Mouse (Mus musculus) naive thymus-derived CD4-positive, alpha-beta T cell, adult 2 months (primary cell): Measurements from ENCODE around the gene Chd6.

ENCODE experiments used
- DNase-seq: peaks from one replicate; pipeline ENCODE4 v3.0.0-alpha.2; 2011; ENCODE audit warnings: low read depth

Gene Chd6

GRCm38 (mm10) chr2:161108933-161109371 is at the start of gene Chd6:
Chd6 (minus strand) TSS chr2:161109075.
- peak; percentile 99 for DNase-seq

GRCm38 (mm10) chr2:161150004-161150842 is 41.3 kb upstream of the Chd6 start:
- DNase-seq: no peak

- no peak for DNase-seq
Observed at GRCm38 (mm10) chr2:161148428-161149020, 39.6 kb upstream of the Chd6 start.

GRCm38 (mm10) chr2:161147656-161148427 is 39.0 kb upstream of the Chd6 start:
- no peak for DNase-seq

GRCm38 (mm10) chr2:161144799-161145198 is 35.9 kb upstream of the Chd6 start:
- DNase-seq: no peak

- no peak for DNase-seq
Observed at GRCm38 (mm10) chr2:161138672-161139536, 30.0 kb upstream of the Chd6 start.

- DNase-seq: no peak
Observed at GRCm38 (mm10) chr2:161136999-161137398, 28.1 kb upstream of the Chd6 start.

- DNase-seq: no peak
Observed at GRCm38 (mm10) chr2:161128367-161129111, 19.7 kb upstream of the Chd6 start.

GRCm38 (mm10) chr2:161112011-161112410 is 3.1 kb upstream of the Chd6 start:
- DNase-seq: no peak

- DNase-seq: no peak
Observed at GRCm38 (mm10) chr2:161109398-161109821, 535 bp upstream of the Chd6 start.

GRCm38 (mm10) chr2:161108085-161108927 is 569 bp downstream of the Chd6 start:
- DNase-seq: peak; percentile 60

- DNase-seq: no peak
Observed at GRCm38 (mm10) chr2:161107236-161107635, 1.6 kb downstream of the Chd6 start.

GRCm38 (mm10) chr2:161103769-161104168 is 5.1 kb downstream of the Chd6 start:
- no peak for DNase-seq

- DNase-seq: no peak
Observed at GRCm38 (mm10) chr2:161102102-161102501, 6.8 kb downstream of the Chd6 start.

- no peak for DNase-seq
Observed at GRCm38 (mm10) chr2:161097746-161098145, 11.1 kb downstream of the Chd6 start.

- DNase-seq: no peak
Observed at GRCm38 (mm10) chr2:161090746-161091405, 18.0 kb downstream of the Chd6 start.

GRCm38 (mm10) chr2:161090200-161090599 is 18.7 kb downstream of the Chd6 start:
- DNase-seq: peak; percentile 79

- DNase-seq: no peak
Observed at GRCm38 (mm10) chr2:161078590-161078989, 30.3 kb downstream of the Chd6 start.

- DNase-seq: no peak
Observed at GRCm38 (mm10) chr2:161076262-161076661, 32.6 kb downstream of the Chd6 start.
